Mouse (Mus musculus): ENCODE measurements around the gene Arhgap18. TPM values are rescaled to one million over a fixed set of nuclear protein-coding genes. Genes with fewer than 3 reads are reported as not detected.

Gene Arhgap18
- polyA plus RNA-seq, 1 experiment from 2014 or later = 40.0 TPM

- H3K4me2 ChIP-seq (ENCODE audit: low read length) = no peak overlapping the region
- no peaks in the 10 kb centered on the region for H3K36me3 ChIP-seq (ENCODE audit: control insufficient read depth, insufficient read depth, low read length)
- no peaks in the 10 kb centered on the region for H3K27me3 ChIP-seq (replicated peaks; ENCODE audit: control insufficient read depth, insufficient read depth, low read length)
- H3K4me1 ChIP-seq (replicated peaks; ENCODE audit: control insufficient read depth, insufficient read depth, low read length) = no peaks in the 10 kb centered on the region
- H3K4me3 ChIP-seq (ENCODE audit: low read depth, low read length) = no peak overlapping the region
- H3K9ac ChIP-seq (ENCODE audit: low read length) = no peak overlapping the region
- ATAC-seq (replicated peaks; ENCODE audit: low FRiP score, low TSS enrichment, low read depth) (no peak), DNase-seq (ENCODE audit: low spot score) (no peak)
- WGBS = 58% methylated on average over 6 of the region's 6 CpGs
- no peak overlapping the region for H3K27ac ChIP-seq (ENCODE audit: low read depth)
- H3K9me3 ChIP-seq (ENCODE audit: control insufficient read depth, low read length) = no peaks in the 10 kb centered on the region
These were observed 136.0 kb downstream of the Arhgap18 start for GRCm38 (mm10) chr10:26889226-26889625.

- Histone ChIP-seq H3K36me3 (ENCODE audit: control insufficient read depth, insufficient read depth, low read length) (no peaks in the 10 kb centered on the region), H3K9me3 (ENCODE audit: control insufficient read depth, low read length) (no peaks in the 10 kb centered on the region), H3K27me3 (replicated peaks; ENCODE audit: control insufficient read depth, insufficient read depth, low read length) (no peaks in the 10 kb centered on the region), H3K4me1 (replicated peaks; ENCODE audit: control insufficient read depth, insufficient read depth, low read length) (no peaks in the 10 kb centered on the region), H3K4me2 (ENCODE audit: low read length) (no peak overlapping the region), H3K27ac (ENCODE audit: low read depth) (no peak overlapping the region), H3K9ac (ENCODE audit: low read length) (no peak overlapping the region), H3K4me3 (ENCODE audit: low read depth, low read length) (no peak overlapping the region)
- 71% methylated on average over 2 of the region's 2 CpGs for WGBS
- DNase-seq (ENCODE audit: low spot score) (no peak), ATAC-seq (replicated peaks; ENCODE audit: low FRiP score, low TSS enrichment, low read depth) (no peak)
These were observed 136.5 kb downstream of the Arhgap18 start for GRCm38 (mm10) chr10:26889754-26890153.

- Histone ChIP-seq H3K9me3 (ENCODE audit: control insufficient read depth, low read length) (no peaks in the 10 kb centered on the region), H3K27ac (ENCODE audit: low read depth) (no peak overlapping the region), H3K9ac (ENCODE audit: low read length) (no peak overlapping the region), H3K36me3 (ENCODE audit: control insufficient read depth, insufficient read depth, low read length) (no peaks in the 10 kb centered on the region), H3K4me2 (ENCODE audit: low read length) (no peak overlapping the region), H3K4me3 (ENCODE audit: low read depth, low read length) (no peak overlapping the region), H3K4me1 (replicated peaks; ENCODE audit: control insufficient read depth, insufficient read depth, low read length) (no peaks in the 10 kb centered on the region), H3K27me3 (replicated peaks; ENCODE audit: control insufficient read depth, insufficient read depth, low read length) (no peaks in the 10 kb centered on the region)
- WGBS = 6% methylated on average over 4 of the region's 4 CpGs
- DNase-seq (ENCODE audit: low spot score) (peak; percentile 80), ATAC-seq (replicated peaks; ENCODE audit: low FRiP score, low TSS enrichment, low read depth) (peak; percentile 71)
These were observed 137.2 kb downstream of the Arhgap18 start for GRCm38 (mm10) chr10:26890269-26890955.

GRCm38 (mm10) chr10:26893091-26893490 is 139.9 kb downstream of the Arhgap18 start:
- ATAC-seq (replicated peaks; ENCODE audit: low FRiP score, low TSS enrichment, low read depth) = no peak
- Histone ChIP-seq H3K9me3 (ENCODE audit: control insufficient read depth, low read length) (no peaks in the 10 kb centered on the region), H3K36me3 (ENCODE audit: control insufficient read depth, insufficient read depth, low read length) (no peaks in the 10 kb centered on the region), H3K4me2 (ENCODE audit: low read length) (no peak overlapping the region), H3K27ac (ENCODE audit: low read depth) (no peak overlapping the region), H3K27me3 (replicated peaks; ENCODE audit: control insufficient read depth, insufficient read depth, low read length) (no peaks in the 10 kb centered on the region), H3K4me3 (ENCODE audit: low read depth, low read length) (no peak overlapping the region), H3K4me1 (replicated peaks; ENCODE audit: control insufficient read depth, insufficient read depth, low read length) (no peaks in the 10 kb centered on the region), H3K9ac (ENCODE audit: low read length) (no peak overlapping the region)
- 81% methylated on average over 1 of the region's 1 CpGs for WGBS
- DNase-seq (ENCODE audit: low spot score) = no peak

- WGBS = 61% methylated on average over 6 of the region's 6 CpGs
- DNase-seq (ENCODE audit: low spot score) (no peak), ATAC-seq (replicated peaks; ENCODE audit: low FRiP score, low TSS enrichment, low read depth) (no peak)
- Histone ChIP-seq H3K4me3 (ENCODE audit: low read depth, low read length) (no peak overlapping the region), H3K27me3 (replicated peaks; ENCODE audit: control insufficient read depth, insufficient read depth, low read length) (no peaks in the 10 kb centered on the region), H3K9ac (ENCODE audit: low read length) (no peak overlapping the region), H3K27ac (ENCODE audit: low read depth) (no peak overlapping the region), H3K4me1 (replicated peaks; ENCODE audit: control insufficient read depth, insufficient read depth, low read length) (no peaks in the 10 kb centered on the region), H3K36me3 (ENCODE audit: control insufficient read depth, insufficient read depth, low read length) (no peaks in the 10 kb centered on the region), H3K4me2 (ENCODE audit: low read length) (no peak overlapping the region), H3K9me3 (ENCODE audit: control insufficient read depth, low read length) (no peaks in the 10 kb centered on the region)
These were observed 142.5 kb downstream of the Arhgap18 start for GRCm38 (mm10) chr10:26895726-26896125.

GRCm38 (mm10) chr10:26900426-26900825 is 147.2 kb downstream of the Arhgap18 start:
- WGBS = 70% methylated on average over 1 of the region's 1 CpGs
- no peak for ATAC-seq (replicated peaks; ENCODE audit: low FRiP score, low TSS enrichment, low read depth)
- H3K9me3 ChIP-seq (ENCODE audit: control insufficient read depth, low read length) = no peaks in the 10 kb centered on the region

GRCm38 (mm10) chr10:26903781-26904180 is 150.6 kb downstream of the Arhgap18 start:
- no peak for DNase-seq (ENCODE audit: low spot score)
- Histone ChIP-seq H3K27me3 (replicated peaks; ENCODE audit: control insufficient read depth, insufficient read depth, low read length) (no peaks in the 10 kb centered on the region), H3K9me3 (ENCODE audit: control insufficient read depth, low read length) (no peaks in the 10 kb centered on the region), H3K27ac (ENCODE audit: low read depth) (no peak overlapping the region), H3K36me3 (ENCODE audit: control insufficient read depth, insufficient read depth, low read length) (no peaks in the 10 kb centered on the region), H3K4me1 (replicated peaks; ENCODE audit: control insufficient read depth, insufficient read depth, low read length) (no peaks in the 10 kb centered on the region), H3K9ac (ENCODE audit: low read length) (no peak overlapping the region), H3K4me3 (ENCODE audit: low read depth, low read length) (no peak overlapping the region), H3K4me2 (ENCODE audit: low read length) (no peak overlapping the region)
- no peak for ATAC-seq (replicated peaks; ENCODE audit: low FRiP score, low TSS enrichment, low read depth)
- 78% methylated on average over 1 of the region's 1 CpGs for WGBS

More at GRCm38 (mm10) chr10:26900426-26900825, 147.2 kb downstream of the Arhgap18 start:
- no peak overlapping the region for H3K27ac ChIP-seq (ENCODE audit: low read depth)
- H3K4me2 ChIP-seq (ENCODE audit: low read length) = no peak overlapping the region
- H3K4me3 ChIP-seq (ENCODE audit: low read depth, low read length) = no peak overlapping the region
- no peak for DNase-seq (ENCODE audit: low spot score)
- no peak overlapping the region for H3K9ac ChIP-seq (ENCODE audit: low read length)
- no peaks in the 10 kb centered on the region for H3K27me3 ChIP-seq (replicated peaks; ENCODE audit: control insufficient read depth, insufficient read depth, low read length)
- no peaks in the 10 kb centered on the region for H3K4me1 ChIP-seq (replicated peaks; ENCODE audit: control insufficient read depth, insufficient read depth, low read length)
- no peaks in the 10 kb centered on the region for H3K36me3 ChIP-seq (ENCODE audit: control insufficient read depth, insufficient read depth, low read length)

- Histone ChIP-seq H3K27ac (ENCODE audit: low read depth) (no peak overlapping the region), H3K36me3 (ENCODE audit: control insufficient read depth, insufficient read depth, low read length) (no peaks in the 10 kb centered on the region), H3K9ac (ENCODE audit: low read length) (no peak overlapping the region), H3K4me2 (ENCODE audit: low read length) (no peak overlapping the region), H3K9me3 (ENCODE audit: control insufficient read depth, low read length) (no peaks in the 10 kb centered on the region), H3K27me3 (replicated peaks; ENCODE audit: control insufficient read depth, insufficient read depth, low read length) (no peaks in the 10 kb centered on the region), H3K4me1 (replicated peaks; ENCODE audit: control insufficient read depth, insufficient read depth, low read length) (no peaks in the 10 kb centered on the region), H3K4me3 (ENCODE audit: low read depth, low read length) (no peak overlapping the region)
- DNase-seq (ENCODE audit: low spot score) (no peak), ATAC-seq (replicated peaks; ENCODE audit: low FRiP score, low TSS enrichment, low read depth) (no peak)
- WGBS = 73% methylated on average over 3 of the region's 3 CpGs
These were observed 158.0 kb downstream of the Arhgap18 start for GRCm38 (mm10) chr10:26911176-26911575.

- no peaks in the 10 kb centered on the region for H3K4me1 ChIP-seq (replicated peaks; ENCODE audit: control insufficient read depth, insufficient read depth, low read length)
- H3K9ac ChIP-seq (ENCODE audit: low read length) = no peak overlapping the region
- H3K27ac ChIP-seq (ENCODE audit: low read depth) = no peak overlapping the region
- no peaks in the 10 kb centered on the region for H3K27me3 ChIP-seq (replicated peaks; ENCODE audit: control insufficient read depth, insufficient read depth, low read length)
- DNase-seq (ENCODE audit: low spot score) = no peak
- 71% methylated on average over 7 of the region's 7 CpGs for WGBS
- no peaks in the 10 kb centered on the region for H3K9me3 ChIP-seq (ENCODE audit: control insufficient read depth, low read length)
- ATAC-seq (replicated peaks; ENCODE audit: low FRiP score, low TSS enrichment, low read depth) = no peak
- H3K4me2 ChIP-seq (ENCODE audit: low read length) = no peak overlapping the region
- no peaks in the 10 kb centered on the region for H3K36me3 ChIP-seq (ENCODE audit: control insufficient read depth, insufficient read depth, low read length)
- no peak overlapping the region for H3K4me3 ChIP-seq (ENCODE audit: low read depth, low read length)
These were observed 159.0 kb downstream of the Arhgap18 start for GRCm38 (mm10) chr10:26912112-26912797.

All from intestine, embryonic 14.5 days (tissue).